Mouse (Mus musculus): ENCODE data around the gene Gm49320.

- TF ChIP-seq POLR2A (IDR thresholded peaks at IDR 0.05; ENCODE audit: borderline replicate concordance, extremely low read depth, low read depth, low read length) (no peak), CTCF (IDR thresholded peaks at IDR 0.05; ENCODE audit: insufficient read depth, low read length) (no peak)
These were observed 9.4 kb downstream of the Gm49320 start, which contains the start of gene Tgfbr3l for GRCm38 (mm10) chr8:4247951-4248540.
